Mouse (Mus musculus) heart, embryonic 15.5 days (tissue): ENCODE measurements around the gene Adam6b. TPM values are rescaled to one million over a fixed set of nuclear protein-coding genes. Genes with fewer than 3 reads are reported as not detected.
"Not testable (repeated sequence)": the region's sequence is repeated elsewhere in the genome, so short reads cannot be mapped to it uniquely, and the experiment has no call there.

Experiments
- ATAC-seq: fragments of 200-750 bp; cut with Nextera tagmentation; replicated peaks from 2 replicates; pipeline ENCODE4 v1.8.0; 2017; ENCODE audit warnings: low read depth, moderate TSS enrichment; ENCODE audit not compliant: insufficient number of reproducible peaks, insufficient read depth, low FRiP score
- H3K27ac ChIP-seq: fragments of 300-500 bp; sonication (generic); 2 replicates; pipeline ENCODE4 v1.5.1; 2015; ENCODE audit warnings: mild to moderate bottlenecking, inconsistent platforms
- H3K27me3 ChIP-seq: fragments of 300-500 bp; sonication (generic); 2 replicates; pipeline ENCODE4 v1.6.1; 2015; ENCODE audit warnings: inconsistent platforms
- H3K36me3 ChIP-seq: fragments of 300-500 bp; sonication (generic); 2 replicates; pipeline ENCODE4 v1.6.1; 2015; ENCODE audit warnings: mild to moderate bottlenecking, inconsistent platforms
- H3K4me1 ChIP-seq: fragments of 300-500 bp; sonication (generic); replicated peaks from 2 replicates; pipeline ENCODE4 v1.6.1; 2015; ENCODE audit warnings: inconsistent platforms
- H3K4me2 ChIP-seq: fragments of 300-500 bp; sonication (generic); 2 replicates; pipeline ENCODE4 v1.6.1; 2015; ENCODE audit warnings: inconsistent platforms, mild to moderate bottlenecking, moderate library complexity
- H3K4me3 ChIP-seq: fragments of 300-500 bp; sonication (generic); 2 replicates; pipeline ENCODE4 v1.5.1; 2015; ENCODE audit warnings: mild to moderate bottlenecking, inconsistent platforms
- H3K9ac ChIP-seq: fragments of 300-500 bp; sonication (generic); 2 replicates; pipeline ENCODE4 v1.6.1; 2015; ENCODE audit warnings: mild to moderate bottlenecking, inconsistent platforms
- H3K9me3 ChIP-seq: fragments of 300-500 bp; sonication (generic); replicated peaks from 2 replicates; pipeline ENCODE4 v1.6.1; 2016; ENCODE audit warnings: inconsistent platforms
- WGBS: fragments of 180-500 bp; shearing (Covaris S2); methylation state at CpG from one replicate; pipeline ENCODE4 v1.1.7; 2015; ENCODE audit warnings: mixed read lengths; 5-methylcytosine and 5-hydroxymethylcytosine counted together
- polyA plus RNA-seq: library from polyadenylated mRNA; unstranded; fragments of >200 nt; fragmentation: Nextera tagmentation; extraction: Ambion mirVana; gene quantifications from 2 replicates; pipeline ENCODE4 v1.2.1, GENCODE M21; 2015

The Adam6b gene
- polyA plus RNA-seq = not detected in 2 replicates

DNA sequence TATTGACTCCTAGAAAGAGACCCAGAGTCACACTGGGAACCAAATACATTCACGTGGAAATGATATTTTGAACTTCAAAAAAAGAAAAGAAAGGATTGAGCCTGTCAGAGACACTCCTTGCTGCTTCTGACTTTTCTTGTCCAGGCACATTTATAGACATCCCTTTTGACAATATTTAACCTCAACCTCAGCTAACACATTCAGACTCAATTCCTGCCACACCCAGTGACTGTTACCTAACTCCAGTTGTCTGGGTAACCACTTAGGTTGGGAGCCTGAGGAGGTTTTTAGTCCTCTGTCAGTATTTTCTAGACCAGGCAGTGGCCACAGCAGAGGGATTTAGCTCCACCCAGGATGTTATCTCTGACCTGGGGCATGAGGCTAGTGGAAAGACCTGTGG lies at the start of gene Adam6b:
Gene Adam6b (plus strand): TSS at position 301 of the 400 bp plus-strand sequence.
- 73% methylated on average over 1 of the region's 1 CpGs for WGBS
- H3K27ac ChIP-seq, H3K4me1 ChIP-seq, H3K4me2 ChIP-seq, H3K9ac ChIP-seq, H3K9me3 ChIP-seq, H3K27me3 ChIP-seq, H3K36me3 ChIP-seq, H3K4me3 ChIP-seq, ATAC-seq: not testable (repeated sequence)

DNA sequence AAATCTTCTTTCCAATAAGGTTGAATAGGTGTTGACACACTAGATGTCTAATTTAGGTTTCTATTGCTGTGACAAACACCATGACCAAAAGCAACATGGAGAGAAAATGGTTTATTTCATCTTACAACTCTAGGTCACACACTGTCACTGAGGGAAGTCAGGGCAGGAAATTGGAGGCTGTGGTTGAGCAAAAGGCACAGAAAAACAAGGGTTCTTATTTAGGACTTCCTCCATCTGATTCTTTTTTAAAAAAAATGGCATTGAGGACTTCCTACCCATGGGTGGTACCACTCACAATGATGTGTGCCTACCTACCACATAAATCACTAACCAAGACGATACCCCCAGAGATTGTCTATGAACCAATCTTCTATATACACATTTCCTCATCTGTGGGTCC lies 43.2 kb upstream of the Adam6b start:
- no peak overlapping the region for H3K4me3 ChIP-seq
- no peak overlapping the region for H3K9ac ChIP-seq
- no peak overlapping the region for H3K4me2 ChIP-seq
- no peaks in the 10 kb centered on the region for H3K27me3 ChIP-seq
- 70% methylated on average over 1 of the region's 1 CpGs for WGBS
- no peak overlapping the region for H3K27ac ChIP-seq
- H3K36me3 ChIP-seq = no peaks in the 10 kb centered on the region
- H3K9me3 ChIP-seq = no peaks in the 10 kb centered on the region
- no peaks in the 10 kb centered on the region for H3K4me1 ChIP-seq
- no peak for ATAC-seq

DNA sequence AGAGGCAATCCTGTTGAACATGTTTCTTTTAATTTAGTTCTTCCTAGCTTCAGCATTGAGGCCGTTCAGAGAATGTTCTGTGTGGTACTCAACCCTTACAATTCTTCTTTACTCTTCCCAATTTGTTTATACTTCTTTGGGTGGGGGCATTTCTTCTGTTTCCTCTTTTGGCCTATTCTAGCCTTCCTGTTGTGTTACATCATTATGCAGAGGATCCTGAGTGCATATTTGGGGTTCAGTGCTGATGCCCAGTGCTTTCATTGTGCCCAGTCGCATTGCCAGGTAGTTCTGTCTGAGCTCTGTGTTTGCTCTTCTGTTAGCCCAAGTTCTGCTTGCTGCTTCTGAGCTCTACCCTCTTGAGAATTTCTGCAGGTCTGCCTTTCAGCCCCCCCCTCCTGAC lies 13.1 kb upstream of the Adam6b start:
- Histone ChIP-seq H3K4me3 (no peak overlapping the region), H3K36me3 (no peaks in the 10 kb centered on the region)
- 67% methylated on average over 2 of the region's 2 CpGs for WGBS

DNA sequence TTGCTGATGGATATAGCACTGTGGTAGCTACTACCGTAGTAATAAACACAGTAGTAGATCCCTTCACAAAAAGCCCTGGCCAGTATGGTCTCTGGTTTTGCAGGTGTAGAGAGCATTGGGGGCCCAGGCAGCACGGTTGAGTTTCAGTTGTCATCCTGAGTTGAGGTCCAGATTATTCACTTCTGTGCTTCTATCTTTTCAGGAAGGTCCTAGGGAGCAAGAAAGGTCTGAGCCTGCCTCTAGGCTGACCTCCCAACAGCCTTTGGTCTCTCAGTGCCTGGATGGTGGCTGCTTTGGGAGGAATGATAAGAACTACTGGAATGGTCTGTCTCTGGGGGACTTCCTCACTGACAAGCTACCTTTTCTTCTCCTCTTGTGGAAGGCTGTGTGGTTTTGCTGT lies 7.2 kb upstream of the Adam6b start:
- Histone ChIP-seq H3K9ac (no peak overlapping the region), H3K9me3 (no peaks in the 10 kb centered on the region), H3K4me1 (no peaks in the 10 kb centered on the region), H3K36me3 (no peaks in the 10 kb centered on the region), H3K27ac (no peak overlapping the region), H3K4me3 (no peak overlapping the region), H3K4me2 (no peak overlapping the region), H3K27me3 (no peaks in the 10 kb centered on the region)
- WGBS = 80% methylated on average over 2 of the region's 2 CpGs
- no peak for ATAC-seq

More for the DNA sequence above, 13.1 kb upstream of the Adam6b start:
- Histone ChIP-seq H3K9me3 (no peaks in the 10 kb centered on the region), H3K4me1 (no peaks in the 10 kb centered on the region), H3K27ac (no peak overlapping the region), H3K4me2 (no peak overlapping the region), H3K27me3 (no peaks in the 10 kb centered on the region), H3K9ac (no peak overlapping the region)
- ATAC-seq = no peak

DNA sequence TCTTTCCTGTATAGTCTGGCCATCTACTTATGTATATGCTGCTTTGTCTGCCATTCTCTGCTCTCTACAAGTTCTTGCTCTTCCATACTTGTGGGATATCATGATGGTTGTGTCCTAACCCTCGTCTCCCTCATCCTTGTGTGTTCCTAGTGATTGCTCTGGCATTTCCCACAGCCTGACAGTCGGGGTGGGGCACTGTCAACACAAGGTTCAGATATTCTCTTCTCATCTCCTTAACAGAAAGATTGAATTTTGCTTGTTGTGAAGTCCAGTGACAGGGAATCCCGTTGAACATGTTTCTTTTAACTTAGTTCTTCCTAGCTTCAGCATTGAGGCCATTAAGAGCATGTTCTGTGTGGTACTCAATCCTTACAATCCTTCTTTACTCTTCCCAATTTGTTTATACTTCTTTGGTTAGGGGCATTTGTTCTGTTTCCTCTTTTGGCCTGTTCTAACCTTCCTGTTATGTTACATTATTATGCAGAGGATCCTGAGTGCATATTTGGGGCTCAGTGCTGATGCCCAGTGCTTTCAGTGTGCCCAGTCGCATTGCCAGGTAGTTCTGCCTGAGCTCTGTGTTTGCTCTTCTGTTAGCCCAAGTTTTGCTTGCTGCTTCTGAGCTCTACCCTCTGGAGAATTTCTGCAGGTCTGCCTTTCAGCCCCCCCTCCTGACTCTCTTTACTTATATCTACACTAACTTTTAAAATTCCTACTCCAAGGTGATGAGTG lies 6.5 kb upstream of the Adam6b start:
- no peak overlapping the region for H3K4me2 ChIP-seq
- H3K27me3 ChIP-seq = no peaks in the 10 kb centered on the region
- no peak overlapping the region for H3K27ac ChIP-seq
- no peaks in the 10 kb centered on the region for H3K36me3 ChIP-seq
- H3K4me1 ChIP-seq = no peaks in the 10 kb centered on the region
- WGBS = 40% methylated on average over 4 of the region's 4 CpGs
- ATAC-seq = no peak
- H3K9me3 ChIP-seq = no peaks in the 10 kb centered on the region
- H3K9ac ChIP-seq = no peak overlapping the region
- H3K4me3 ChIP-seq = no peak overlapping the region

DNA sequence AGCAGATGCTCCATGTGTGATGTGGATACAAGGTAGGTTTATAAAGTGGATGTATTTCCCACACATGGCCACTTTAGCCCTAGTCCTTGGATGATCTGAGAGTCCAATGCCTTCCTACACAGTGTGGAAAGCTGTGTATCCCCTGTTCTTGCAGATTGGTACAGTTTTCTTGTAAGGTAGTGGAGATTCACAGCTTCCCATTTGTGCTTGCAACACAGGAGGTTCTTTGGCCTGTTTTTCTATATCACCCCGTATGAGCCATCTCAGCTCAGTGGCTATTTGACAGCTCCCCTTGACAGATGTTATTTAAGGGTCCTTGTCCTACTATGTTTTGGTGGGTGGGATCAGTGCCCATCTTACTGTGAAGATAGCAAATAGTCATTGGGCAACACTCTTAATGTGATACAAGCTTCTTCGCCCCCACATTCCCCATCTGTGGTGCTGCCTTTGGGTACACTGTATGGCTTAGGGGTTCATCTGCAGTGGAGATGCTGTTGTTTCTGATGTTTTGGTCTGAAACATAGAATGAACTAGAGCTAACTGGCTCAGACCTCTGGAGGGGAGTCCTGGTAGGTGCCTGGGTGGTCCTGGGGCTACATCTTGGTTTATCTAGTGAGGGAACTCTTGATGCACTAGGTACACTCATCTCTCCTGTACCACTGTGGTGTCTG lies 5.7 kb upstream of the Adam6b start:
- WGBS = 75% methylated on average over 2 of the region's 2 CpGs
- no peaks in the 10 kb centered on the region for H3K9me3 ChIP-seq
- no peaks in the 10 kb centered on the region for H3K36me3 ChIP-seq
- no peaks in the 10 kb centered on the region for H3K4me1 ChIP-seq
- H3K27me3 ChIP-seq = no peaks in the 10 kb centered on the region
- H3K4me3 ChIP-seq = no peak overlapping the region
- no peak overlapping the region for H3K27ac ChIP-seq
- no peak overlapping the region for H3K9ac ChIP-seq
- no peak overlapping the region for H3K4me2 ChIP-seq
- ATAC-seq = no peak

DNA sequence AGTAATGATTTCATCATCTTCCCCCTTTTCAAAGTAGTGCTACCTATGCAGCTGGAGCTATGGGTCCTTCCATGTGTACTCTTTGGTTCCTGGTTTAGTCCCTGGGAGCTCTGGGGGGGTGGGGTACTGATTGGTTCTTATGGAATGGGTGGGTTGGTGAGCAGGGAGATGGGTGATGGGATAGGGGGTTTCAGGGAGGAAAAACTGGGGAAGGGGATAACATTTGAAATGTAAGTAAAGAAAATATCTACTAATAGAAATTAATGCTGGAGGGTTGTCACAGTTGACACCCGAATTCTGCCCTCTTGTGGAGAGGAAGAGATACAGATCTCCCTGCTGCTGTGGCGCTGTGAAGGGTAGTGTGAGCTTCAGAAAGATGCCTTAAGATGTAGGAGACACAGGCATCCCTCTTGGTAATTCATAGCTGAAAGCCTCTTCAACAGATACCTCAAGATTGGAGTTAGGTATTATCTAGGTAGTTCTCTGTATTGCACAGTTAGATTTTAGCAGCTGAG lies 4.3 kb upstream of the Adam6b start:
- H3K36me3 ChIP-seq = no peaks in the 10 kb centered on the region
- 28% methylated on average over 2 of the region's 2 CpGs for WGBS
- H3K9me3 ChIP-seq = no peaks in the 10 kb centered on the region
- no peaks in the 10 kb centered on the region for H3K27me3 ChIP-seq
- H3K4me3 ChIP-seq = no peak overlapping the region
- no peak overlapping the region for H3K9ac ChIP-seq
- H3K4me2 ChIP-seq = no peak overlapping the region
- no peak overlapping the region for H3K27ac ChIP-seq
- no peak for ATAC-seq
- no peaks in the 10 kb centered on the region for H3K4me1 ChIP-seq

DNA sequence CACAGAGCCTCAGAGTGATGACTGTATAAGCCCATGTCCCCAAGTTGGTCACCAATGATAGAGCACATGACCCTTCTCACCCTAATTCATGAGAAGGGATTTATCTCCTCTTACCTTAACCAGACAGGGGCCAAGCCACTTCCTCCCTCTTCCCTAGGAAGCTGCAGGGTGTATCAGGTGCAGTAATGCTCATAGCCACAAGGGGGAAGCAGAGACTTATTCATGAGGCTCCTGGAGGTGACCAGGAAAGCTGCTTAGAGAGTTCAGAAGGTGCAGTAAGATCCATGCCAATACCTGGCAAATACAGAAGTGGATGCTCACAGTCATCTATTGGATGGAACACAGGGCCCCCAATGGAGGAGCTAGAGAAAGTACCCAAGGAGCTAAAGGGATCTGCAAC lies 1.6 kb upstream of the Adam6b start:
- not testable (repeated sequence) for H3K4me3 ChIP-seq, H3K36me3 ChIP-seq, ATAC-seq, H3K27ac ChIP-seq, H3K4me1 ChIP-seq, H3K4me2 ChIP-seq, H3K27me3 ChIP-seq, H3K9me3 ChIP-seq, H3K9ac ChIP-seq

DNA sequence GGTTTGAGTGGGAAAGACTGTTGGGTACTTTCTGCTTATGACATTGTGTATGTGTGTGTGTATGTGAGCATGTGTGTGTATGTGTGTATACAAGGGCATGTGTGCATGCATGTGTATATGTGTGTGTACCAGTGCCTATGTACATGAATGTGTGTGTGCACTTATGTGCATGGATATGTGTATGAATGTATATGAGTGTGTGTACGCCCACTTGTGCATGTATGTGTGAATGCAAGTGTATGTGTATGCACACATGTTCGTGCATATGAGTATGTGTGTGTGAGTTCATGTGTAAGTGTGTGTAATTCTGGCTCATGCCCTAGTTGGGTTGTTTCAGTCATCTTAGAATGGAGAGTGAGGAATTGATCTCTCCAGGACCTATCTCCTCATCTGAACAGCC lies 36.6 kb downstream of the Adam6b start:
- Histone ChIP-seq H3K9ac (no peak overlapping the region), H3K4me3 (no peak overlapping the region), H3K4me1 (no peaks in the 10 kb centered on the region), H3K36me3 (no peaks in the 10 kb centered on the region), H3K9me3 (no peaks in the 10 kb centered on the region), H3K27ac (no peak overlapping the region), H3K27me3 (no peaks in the 10 kb centered on the region), H3K4me2 (no peak overlapping the region)
- ATAC-seq = no peak
- 61% methylated on average over 2 of the region's 2 CpGs for WGBS

Other genes with a start within 250 kb of the Adam6b start
- not detected in 2 replicates for gene Adam6a, start 54.4 kb downstream of the Adam6b start, polyA plus RNA-seq